Mouse (Mus musculus): ENCODE results near the gene Cyth1.

The Cyth1 gene

GRCm38 (mm10) chr11:118248150-118249011 is at the start of gene Cyth1:
Cyth1 (minus strand) TSS chr11:118248592.
- in situ Hi-C loops (cut with MboI; ENCODE audit: low sequenced_read_pairs): no loop called here

- in situ Hi-C loops (cut with MboI; ENCODE audit: low sequenced_read_pairs): no loop called here
Measured at GRCm38 (mm10) chr11:118297967-118298366, 49.6 kb upstream of the Cyth1 start.

GRCm38 (mm10) chr11:118295026-118295425 is 46.6 kb upstream of the Cyth1 start:
- in situ Hi-C loops (cut with MboI; ENCODE audit: low sequenced_read_pairs): no loop called here

GRCm38 (mm10) chr11:118292671-118293070 is 44.3 kb upstream of the Cyth1 start:
- in situ Hi-C loops (cut with MboI; ENCODE audit: low sequenced_read_pairs): no loop called here

GRCm38 (mm10) chr11:118289999-118290889 is 41.9 kb upstream of the Cyth1 start, which contains the start of gene Usp36:
Usp36 (minus strand) TSS chr11:118290244.
- in situ Hi-C loops (cut with MboI; ENCODE audit: low sequenced_read_pairs): no loop called here

- in situ Hi-C loops (cut with MboI; ENCODE audit: low sequenced_read_pairs): no loop called here
Measured at GRCm38 (mm10) chr11:118289562-118289961, 41.2 kb upstream of the Cyth1 start.

DNA sequence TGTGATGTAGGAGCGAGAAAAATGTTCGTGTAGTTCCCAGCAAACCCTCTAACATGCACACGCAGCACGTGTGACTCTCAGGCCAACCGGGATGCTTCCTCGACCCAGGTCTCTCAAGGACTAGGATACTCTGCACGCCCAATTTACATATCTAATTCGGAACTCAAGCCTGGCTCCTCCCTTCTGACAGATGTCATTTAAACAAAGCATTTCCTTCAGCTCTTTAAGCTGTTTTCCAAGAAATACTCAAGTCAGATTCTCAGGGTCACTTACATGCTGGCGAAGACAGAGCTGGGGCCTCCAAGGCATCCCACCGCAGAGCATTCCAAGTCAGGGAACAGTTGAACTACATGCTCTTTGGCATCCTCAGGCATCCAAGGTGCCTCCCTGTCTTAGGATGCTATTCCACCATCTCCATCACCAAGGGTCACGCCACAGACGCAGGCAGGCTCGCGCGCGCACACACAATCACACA is 40.7 kb upstream of the Cyth1 start:
- in situ Hi-C loops (cut with MboI; ENCODE audit: low sequenced_read_pairs): no loop called here

DNA sequence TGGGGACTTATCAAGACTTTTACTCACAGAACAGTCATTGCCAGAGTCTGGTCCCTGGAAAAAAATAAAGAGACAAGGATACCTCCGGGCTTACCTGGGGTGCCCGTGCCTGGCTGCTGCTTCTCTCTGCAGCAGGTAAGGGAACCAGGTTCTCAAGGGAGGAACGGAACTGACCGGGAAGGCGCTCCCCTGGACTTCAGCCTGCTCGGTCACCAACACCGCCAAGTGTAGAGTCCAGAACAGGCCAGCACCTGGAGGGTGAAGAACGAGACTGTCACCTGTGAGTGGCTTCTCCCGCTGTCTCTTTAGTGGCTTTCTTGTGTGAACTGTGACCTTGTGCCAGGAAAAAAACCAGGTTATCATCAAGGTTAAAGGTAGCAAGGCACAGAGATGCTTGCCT is 39.2 kb upstream of the Cyth1 start:
- in situ Hi-C loops (cut with MboI; ENCODE audit: low sequenced_read_pairs): no loop called here

- in situ Hi-C loops (cut with MboI; ENCODE audit: low sequenced_read_pairs): no loop called here
Measured at GRCm38 (mm10) chr11:118286434-118286833, 38.0 kb upstream of the Cyth1 start.

- in situ Hi-C loops (cut with MboI; ENCODE audit: low sequenced_read_pairs): no loop called here
Measured at GRCm38 (mm10) chr11:118285791-118286190, 37.4 kb upstream of the Cyth1 start.

GRCm38 (mm10) chr11:118280218-118280617 is 31.8 kb upstream of the Cyth1 start:
- in situ Hi-C loops (cut with MboI; ENCODE audit: low sequenced_read_pairs): no loop called here

GRCm38 (mm10) chr11:118276328-118276727 is 27.9 kb upstream of the Cyth1 start:
- in situ Hi-C loops (cut with MboI; ENCODE audit: low sequenced_read_pairs): no loop called here

DNA sequence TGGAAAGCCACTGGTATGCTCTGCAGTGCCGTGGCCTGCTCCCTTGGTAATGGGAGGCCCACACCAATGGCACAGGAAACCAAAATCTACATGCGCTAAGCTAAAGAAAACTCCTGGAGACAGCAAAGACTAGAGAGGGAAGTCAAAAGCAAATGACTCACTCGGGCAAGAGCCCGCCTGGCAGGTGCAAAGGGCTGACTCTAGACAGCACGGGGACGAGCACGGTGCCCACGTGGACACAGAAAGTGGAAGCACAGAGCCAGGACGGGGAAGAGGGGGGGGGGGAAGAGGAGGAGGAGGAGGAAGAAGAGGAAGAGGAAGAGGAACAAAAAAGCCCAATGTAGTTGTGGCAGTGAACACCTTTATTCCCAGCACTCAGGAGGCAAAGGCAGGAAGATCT is 26.7 kb upstream of the Cyth1 start:
- in situ Hi-C loops (cut with MboI; ENCODE audit: low sequenced_read_pairs): no loop called here

- in situ Hi-C loops (cut with MboI; ENCODE audit: low sequenced_read_pairs): no loop called here
Measured at GRCm38 (mm10) chr11:118269827-118270226, 21.4 kb upstream of the Cyth1 start.

DNA sequence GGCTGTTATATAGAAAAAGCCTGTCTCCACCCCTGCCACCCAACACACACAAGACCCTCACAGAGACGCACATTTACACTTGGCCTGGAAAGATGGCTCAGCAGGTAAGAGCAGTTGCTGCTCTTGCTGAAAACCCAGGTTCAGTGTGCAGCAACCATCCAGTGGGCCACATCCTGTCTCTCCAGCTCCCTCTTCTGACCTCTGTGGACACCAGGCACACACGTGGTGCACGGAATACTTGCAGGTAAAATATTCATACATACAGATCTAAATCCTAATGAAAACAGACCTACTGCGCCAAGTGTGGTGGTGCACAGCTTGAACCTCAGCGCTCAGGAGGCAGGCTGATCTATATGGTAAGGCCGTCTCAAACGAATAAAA is 18.3 kb upstream of the Cyth1 start:
- in situ Hi-C loops (cut with MboI; ENCODE audit: low sequenced_read_pairs): no loop called here

DNA sequence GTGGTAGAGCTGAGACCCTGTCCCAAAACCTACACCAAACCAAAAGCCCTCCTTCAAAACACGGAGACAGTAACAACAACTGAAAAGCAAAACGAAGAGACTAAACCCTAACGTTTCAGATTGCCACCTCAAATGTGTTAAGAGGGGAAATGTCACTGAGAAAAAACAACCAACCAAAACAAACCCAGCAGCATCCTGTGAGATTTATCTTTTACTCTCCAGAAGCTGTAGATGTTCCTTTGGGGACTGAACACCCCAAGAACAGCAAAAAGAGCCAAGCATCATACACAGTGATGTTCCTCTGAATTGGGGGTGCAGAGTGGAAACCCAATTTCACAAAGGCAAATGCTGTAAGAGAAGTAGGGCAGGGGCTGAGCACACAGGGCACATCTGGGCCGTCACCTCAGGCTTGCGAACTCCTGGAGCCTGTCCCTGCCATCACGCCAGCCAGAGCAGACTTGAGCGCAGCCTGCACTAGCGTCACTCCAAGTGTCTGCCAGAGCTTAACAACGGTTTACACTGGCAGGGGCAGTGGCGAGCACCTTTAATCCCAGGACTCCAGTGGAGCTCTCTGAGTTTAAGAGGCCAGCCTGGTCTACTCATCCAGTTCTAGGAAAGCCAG is 17.8 kb upstream of the Cyth1 start:
- in situ Hi-C loops (cut with MboI; ENCODE audit: low sequenced_read_pairs): no loop called here

- in situ Hi-C loops (cut with MboI; ENCODE audit: low sequenced_read_pairs): no loop called here
Measured at GRCm38 (mm10) chr11:118265621-118266020, 17.2 kb upstream of the Cyth1 start.

DNA sequence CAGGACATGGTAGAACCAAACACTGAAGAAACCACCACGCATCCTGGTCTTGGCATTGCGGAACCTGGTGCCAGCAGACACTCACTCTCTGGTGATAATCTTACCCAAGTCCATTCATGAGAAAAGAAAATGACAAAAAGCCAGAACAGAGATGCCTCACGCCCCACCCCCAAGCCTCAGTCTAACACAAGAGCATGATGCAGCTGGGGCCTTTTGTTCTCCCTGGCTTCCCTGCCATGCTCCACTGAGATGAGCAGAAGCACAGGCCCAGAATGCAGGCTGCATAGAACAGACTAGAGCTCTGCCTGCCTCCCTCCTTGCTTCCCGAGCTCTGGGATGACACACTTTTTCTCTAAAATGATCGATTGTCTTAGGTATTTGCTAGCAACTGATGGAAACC is 14.8 kb upstream of the Cyth1 start:
- in situ Hi-C loops (cut with MboI; ENCODE audit: low sequenced_read_pairs): no loop called here

GRCm38 (mm10) chr11:118260081-118260480 is 11.7 kb upstream of the Cyth1 start:
- in situ Hi-C loops (cut with MboI; ENCODE audit: low sequenced_read_pairs): no loop called here

DNA sequence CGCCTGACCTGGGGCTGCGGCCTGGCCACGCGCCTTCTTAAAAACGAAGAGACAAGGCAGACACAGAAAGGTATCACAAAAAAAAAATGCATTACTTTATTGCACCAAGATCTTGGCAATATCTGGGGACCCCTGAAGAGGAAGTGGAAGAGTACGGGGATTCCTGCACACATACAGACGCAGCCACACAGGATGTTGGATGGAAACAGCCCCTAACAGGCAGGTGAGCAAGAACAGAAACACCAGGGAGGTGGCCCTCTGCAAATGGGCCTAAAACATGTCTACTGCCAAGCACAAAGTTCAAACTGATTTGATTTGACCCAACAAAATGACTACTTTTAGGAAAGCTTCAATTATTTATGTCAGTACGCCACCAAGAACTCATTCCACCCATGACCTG is 11.2 kb upstream of the Cyth1 start:
- in situ Hi-C loops (cut with MboI; ENCODE audit: low sequenced_read_pairs): no loop called here

GRCm38 (mm10) chr11:118256371-118256770 is 8.0 kb upstream of the Cyth1 start:
- in situ Hi-C loops (cut with MboI; ENCODE audit: low sequenced_read_pairs): no loop called here
